Mouse (Mus musculus) kidney, postnatal 0 days (tissue): ENCODE measurements at regions not wholly inside any gene's neighbourhood (a gene's known extent, or its start where the extent isn't known, plus 50 kb on each side); places are given as distances from the start of the nearest gene placed in this dataset.

Source experiments
- ATAC-seq: fragments of 200-750 bp; cut with Nextera tagmentation; replicated peaks from 2 replicates; pipeline ENCODE4 v1.8.0; 2017; ENCODE audit warnings: low read depth, moderate number of reproducible peaks, moderate TSS enrichment, moderate library complexity; ENCODE audit not compliant: low FRiP score
- DNase-seq: peaks from one replicate; pipeline ENCODE4 v3.0.0-alpha.2; 2016; ENCODE audit warnings: low spot score
- H3K27ac ChIP-seq: fragments of 300-500 bp; sonication (generic); 2 replicates; pipeline ENCODE4 v1.5.1; 2014; ENCODE audit warnings: mild to moderate bottlenecking
- H3K27me3 ChIP-seq: fragments of 300-500 bp; sonication (generic); 2 replicates; pipeline ENCODE4 v1.6.1; 2014; ENCODE audit warnings: low read length, mixed read lengths; ENCODE audit not compliant: insufficient read depth
- H3K36me3 ChIP-seq: fragments of 300-500 bp; sonication (generic); 2 replicates; pipeline ENCODE4 v1.6.1; 2014; ENCODE audit warnings: low read length, mixed read lengths; ENCODE audit not compliant: insufficient read depth
- H3K4me1 ChIP-seq: fragments of 300-500 bp; sonication (generic); replicated peaks from 2 replicates; pipeline ENCODE4 v1.6.1; 2014; ENCODE audit warnings: antibody characterized with exemption, low read length, mixed read lengths; ENCODE audit not compliant: insufficient read depth
- H3K4me2 ChIP-seq: fragments of 300-500 bp; sonication (generic); 2 replicates; pipeline ENCODE4 v1.6.1; 2014; ENCODE audit warnings: mild to moderate bottlenecking, low read length, moderate library complexity, mixed read lengths
- H3K4me3 ChIP-seq: fragments of 300-500 bp; sonication (generic); replicated peaks from 2 replicates; pipeline ENCODE4 v1.5.1; 2014; ENCODE audit warnings: low read depth, low read length
- H3K9ac ChIP-seq: fragments of 300-500 bp; sonication (generic); 2 replicates; pipeline ENCODE4 v1.6.1; 2014; ENCODE audit warnings: low read depth, low read length
- H3K9me3 ChIP-seq: fragments of 300-500 bp; sonication (generic); replicated peaks from 2 replicates; pipeline ENCODE4 v1.6.1; 2016; ENCODE audit warnings: low read length, inconsistent platforms, mixed read lengths
- CTCF ChIP-seq: IDR thresholded peaks from 2 replicates; pipeline ENCODE4 v1.5.1; 2016; ENCODE audit warnings: antibody characterized with exemption, low read depth, mild to moderate bottlenecking, moderate library complexity
- WGBS: fragments of 180-500 bp; shearing (Covaris S2); extraction: QIAGEN DNeasy Blood & Tissue Kit; methylation state at CpG from one replicate; pipeline ENCODE4 v1.1.7; 2014; 5-methylcytosine and 5-hydroxymethylcytosine counted together

DNA sequence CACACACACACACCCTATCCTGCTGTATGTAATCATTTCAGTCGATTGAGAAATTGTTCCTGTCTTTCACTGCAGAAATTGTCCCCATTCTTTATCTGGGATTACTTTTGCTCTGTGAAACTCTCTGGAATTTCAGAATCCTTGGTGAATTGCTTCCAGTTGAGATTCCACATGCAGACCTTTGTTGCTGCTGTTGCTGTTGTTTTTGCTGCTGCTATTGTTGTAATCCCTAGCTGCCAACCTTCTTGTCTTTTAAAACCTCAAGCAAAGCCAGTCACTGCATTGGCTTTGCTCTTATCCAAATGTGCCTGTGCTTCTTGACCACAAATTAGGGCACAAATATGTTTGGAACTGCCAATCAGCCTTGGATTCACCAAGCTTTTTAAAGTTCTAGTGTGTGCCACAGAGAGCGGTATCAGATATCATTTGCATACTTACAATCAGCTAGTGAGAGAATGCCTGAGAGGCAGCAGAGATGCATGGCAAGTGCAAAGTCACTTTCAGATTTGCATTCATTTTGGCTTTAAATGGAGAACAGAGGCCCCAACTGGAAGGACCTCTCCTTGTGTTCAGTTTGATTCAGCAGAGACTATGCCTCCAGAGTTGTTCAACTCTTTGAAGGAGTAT, 1187.0 kb upstream of the Map3k7 start:
- no peak for DNase-seq
- no peak overlapping the region for H3K27ac ChIP-seq
- H3K27me3 ChIP-seq: no peaks in the 10 kb centered on the region
- WGBS: 76% methylated on average over 2 of the region's 2 CpGs
- no peaks in the 10 kb centered on the region for H3K9me3 ChIP-seq
- H3K4me1 ChIP-seq: no peaks in the 10 kb centered on the region
- no peaks in the 10 kb centered on the region for H3K36me3 ChIP-seq
- no peak overlapping the region for H3K4me3 ChIP-seq
- no peak overlapping the region for H3K4me2 ChIP-seq
- H3K9ac ChIP-seq: no peak overlapping the region
- TF ChIP-seq CTCF: no peak
- no peak for ATAC-seq

DNA sequence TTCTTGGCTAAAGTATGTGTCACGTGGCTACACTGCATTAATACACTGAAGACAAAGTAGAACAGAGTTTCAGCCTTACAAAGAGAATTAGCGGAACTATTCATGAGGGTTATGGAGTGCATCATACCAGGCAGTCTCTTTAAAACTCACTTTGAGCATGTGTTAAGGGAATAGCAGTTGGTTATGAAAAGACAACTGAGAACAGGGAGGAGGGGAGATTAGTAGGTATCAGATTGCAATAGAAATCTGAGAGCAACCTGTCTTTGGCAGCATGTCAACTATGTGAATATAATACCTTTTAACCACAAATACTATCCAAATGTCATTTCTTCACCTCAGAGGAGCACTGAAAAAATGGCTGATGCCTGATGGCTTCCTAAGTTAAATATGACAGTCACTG, 1182.2 kb upstream of the Map3k7 start:
- 78% methylated on average over 2 of the region's 2 CpGs for WGBS
- no peak overlapping the region for H3K4me2 ChIP-seq
- H3K4me1 ChIP-seq: no peaks in the 10 kb centered on the region
- no peak overlapping the region for H3K27ac ChIP-seq
- no peaks in the 10 kb centered on the region for H3K27me3 ChIP-seq
- H3K36me3 ChIP-seq: no peaks in the 10 kb centered on the region
- no peak for TF ChIP-seq CTCF
- no peak for ATAC-seq
- no peaks in the 10 kb centered on the region for H3K9me3 ChIP-seq
- DNase-seq: no peak
- no peak overlapping the region for H3K4me3 ChIP-seq
- no peak overlapping the region for H3K9ac ChIP-seq

DNA sequence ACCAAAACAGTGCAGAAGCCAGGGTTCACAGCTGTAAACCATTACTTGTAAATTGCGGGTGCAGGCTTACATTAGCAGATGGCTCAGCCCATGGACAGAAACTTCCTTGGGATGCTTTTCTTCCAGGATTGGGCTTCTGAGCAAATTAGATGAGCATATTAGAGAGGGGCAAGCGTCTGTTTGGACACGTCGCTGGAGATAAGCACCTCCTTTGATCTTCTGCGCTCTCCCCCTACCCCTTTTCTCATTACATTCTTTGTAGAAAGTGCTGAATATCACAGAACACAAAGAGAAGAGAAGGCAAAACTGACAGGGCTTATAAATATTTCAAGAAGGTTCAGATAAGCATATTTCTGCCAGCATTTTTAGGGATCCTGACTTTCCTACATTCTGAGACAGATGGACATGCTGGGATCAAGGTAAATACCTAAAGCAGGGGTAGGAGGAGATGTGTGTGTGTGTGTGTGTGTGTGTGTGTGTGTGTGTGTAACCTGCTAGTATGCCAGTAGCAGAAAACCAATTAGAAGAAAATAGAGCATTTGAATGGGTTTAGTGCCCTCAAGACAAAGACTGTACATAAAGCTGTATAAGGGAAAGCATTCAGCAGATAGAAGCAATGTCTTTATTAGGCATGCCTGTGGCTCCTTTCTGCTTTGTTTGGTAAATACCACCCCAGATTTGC, 1173.8 kb upstream of the Map3k7 start:
- Histone ChIP-seq H3K36me3 (no peaks in the 10 kb centered on the region), H3K27ac (no peak overlapping the region), H3K4me2 (no peak overlapping the region), H3K9me3 (no peaks in the 10 kb centered on the region), H3K4me3 (no peak overlapping the region), H3K27me3 (no peaks in the 10 kb centered on the region), H3K9ac (no peak overlapping the region), H3K4me1 (no peaks in the 10 kb centered on the region)
- TF ChIP-seq CTCF: no peak
- DNase-seq (no peak), ATAC-seq (no peak)
- 44% methylated on average over 5 of the region's 5 CpGs for WGBS

DNA sequence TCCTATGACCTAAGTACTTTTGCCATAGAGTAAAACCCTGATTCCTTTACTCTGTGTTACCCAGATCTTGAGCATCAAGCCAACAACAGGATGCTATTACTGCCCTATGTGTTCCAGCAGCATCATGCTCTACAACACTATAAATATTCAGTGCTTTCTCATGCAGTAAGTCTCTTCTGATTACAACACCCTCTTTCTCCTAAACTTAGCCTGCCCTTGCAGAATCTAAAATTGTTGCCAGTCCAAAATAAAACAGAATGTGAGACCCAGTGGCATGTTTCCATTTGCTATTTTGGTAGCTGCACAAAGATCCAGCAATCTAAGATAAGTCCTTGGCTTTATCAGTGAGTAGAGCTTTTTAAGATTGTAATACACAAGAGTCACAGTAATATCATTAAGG, 1154.1 kb upstream of the Map3k7 start:
- Histone ChIP-seq H3K27ac (no peak overlapping the region), H3K4me3 (no peak overlapping the region), H3K36me3 (no peaks in the 10 kb centered on the region), H3K9ac (no peak overlapping the region), H3K9me3 (no peaks in the 10 kb centered on the region), H3K27me3 (no peaks in the 10 kb centered on the region), H3K4me2 (no peak overlapping the region), H3K4me1 (no peaks in the 10 kb centered on the region)
- no peak for ATAC-seq
- TF ChIP-seq CTCF: no peak
- DNase-seq: no peak

DNA sequence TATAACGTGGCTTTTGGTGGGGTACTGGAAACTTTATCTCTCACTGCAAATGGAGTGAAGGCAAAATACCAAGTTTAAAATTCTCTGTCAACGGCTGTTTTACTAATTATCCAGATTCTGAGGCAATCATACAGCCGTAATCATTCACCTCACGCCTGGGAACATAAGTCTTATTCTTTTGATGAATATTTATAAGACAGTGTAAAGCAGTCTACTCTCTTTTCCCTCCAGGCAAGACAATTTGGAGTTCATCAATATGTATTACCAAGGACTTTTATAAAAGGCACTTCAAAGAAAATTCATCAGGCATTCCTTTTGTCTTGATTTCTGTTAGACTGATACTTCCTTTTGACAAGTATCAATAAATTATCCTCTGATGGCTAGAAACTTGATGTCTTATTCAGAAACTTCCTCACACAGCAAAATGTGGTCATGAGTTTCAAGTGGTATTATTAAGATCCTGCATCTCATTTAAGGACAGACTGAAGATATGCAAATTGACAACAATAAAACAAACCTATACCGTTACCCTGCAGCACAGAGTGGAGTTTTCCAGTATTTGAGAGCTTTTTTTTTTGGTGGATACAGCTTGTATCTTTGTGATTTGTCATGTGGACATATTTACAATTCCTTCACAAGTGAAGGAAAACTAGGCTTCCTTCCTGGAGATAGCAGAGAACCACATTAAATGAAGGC, 1108.4 kb upstream of the Map3k7 start:
- Histone ChIP-seq H3K27me3 (no peaks in the 10 kb centered on the region), H3K27ac (no peak overlapping the region), H3K4me2 (no peak overlapping the region), H3K4me3 (no peak overlapping the region), H3K9me3 (no peaks in the 10 kb centered on the region), H3K4me1 (no peaks in the 10 kb centered on the region), H3K36me3 (no peaks in the 10 kb centered on the region), H3K9ac (no peak overlapping the region)
- ATAC-seq (no peak), DNase-seq (no peak)
- WGBS: 72% methylated on average over 5 of the region's 5 CpGs
- no peak for TF ChIP-seq CTCF

DNA sequence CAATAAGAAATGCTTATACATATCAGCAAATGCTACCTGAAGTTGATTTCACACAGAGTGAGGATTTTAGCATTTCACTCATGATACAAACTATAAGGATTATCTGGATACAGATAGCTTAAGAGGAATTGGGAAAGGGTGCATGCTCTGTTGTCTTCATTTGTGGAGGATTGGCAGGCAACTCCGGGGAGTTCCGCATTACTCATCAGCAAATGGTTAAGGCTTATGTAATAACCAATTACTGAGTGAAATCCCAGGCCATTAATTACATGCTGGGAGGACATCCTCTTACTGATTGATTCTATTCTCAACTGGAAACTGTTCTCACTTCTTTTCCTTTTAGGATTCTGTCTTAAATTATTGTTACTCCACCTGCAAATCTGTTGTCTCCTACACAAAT, 1058.9 kb upstream of the Map3k7 start:
- Histone ChIP-seq H3K27me3 (no peaks in the 10 kb centered on the region), H3K9me3 (no peaks in the 10 kb centered on the region), H3K36me3 (no peaks in the 10 kb centered on the region), H3K9ac (no peak overlapping the region), H3K27ac (no peak overlapping the region), H3K4me2 (no peak overlapping the region), H3K4me3 (no peak overlapping the region), H3K4me1 (no peaks in the 10 kb centered on the region)
- DNase-seq (no peak), ATAC-seq (no peak)
- WGBS: 81% methylated on average over 2 of the region's 2 CpGs
- no peak for TF ChIP-seq CTCF
